In the genomic region with DNA sequence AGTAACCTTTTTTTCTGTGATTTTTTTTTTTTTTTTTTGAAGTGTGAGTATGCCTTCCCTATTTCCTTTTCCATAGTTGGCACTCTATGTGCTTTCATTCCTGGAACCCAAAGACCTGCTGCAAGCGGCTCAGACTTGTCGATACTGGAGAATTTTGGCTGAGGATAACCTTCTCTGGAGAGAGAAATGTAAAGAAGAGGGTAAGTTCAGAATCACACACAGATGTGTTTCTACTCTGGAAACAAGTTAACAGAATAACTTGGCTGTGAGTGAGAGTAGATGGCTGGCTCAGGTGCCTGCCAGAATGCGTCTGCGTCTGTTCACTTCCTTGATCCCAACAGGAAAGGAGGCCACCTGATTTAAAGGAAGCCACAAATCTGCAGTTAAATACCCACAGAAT, we compare ENCODE assay signal across 25 mouse cellular contexts.
A peak's percentile ranks its signal among the peaks of the same experiment; 100 is the strongest.
DNase-seq lines count a peak whose midpoint lies in the region; TF ChIP-seq lines count a peak whose summit lies in the region.
"Had no signal": no experiment of that assay in that cellular context is flagged by ENCODE, and none has a peak within 500 bp of the region (broad histone marks: within the 10 kb centered on the region; RNA-seq: fewer than 3 reads in every experiment).

No protein-coding gene starts in this region.

- peak; percentile 39 for DNase-seq in heart, adult 11 months
- DNase-seq in heart, postnatal 14 days = no peak
- no peak for DNase-seq in left cerebral cortex, adult 2 months (ENCODE audit: extremely low spot score in 1 of 2, low spot score in 2 of 2)
- DNase-seq in left cerebral cortex, adult 18-20 months (ENCODE audit: low spot score in 2 of 2) = no peak
- peak; percentile 50 for DNase-seq in adipocyte (ENCODE audit: low spot score)
- DNase-seq in gonadal fat pad, adult 2 months (ENCODE audit: low read depth) = peak; percentile 46
- DNase-seq in urinary bladder, adult 18-20 months (ENCODE audit: low spot score in 2 of 2) = no peak
- DNase-seq: adrenal gland, postnatal 10 days; adrenal gland, postnatal 36 days; cerebellum, adult 18-20 months; cerebellum, adult 9-10 months; cerebellum, postnatal 14 days; gastrocnemius, postnatal 10 days; gastrocnemius, postnatal 36 days; heart, adult 18-20 months; heart, postnatal 10 days; heart, postnatal 4 days; kidney, adult 11 months had no signal

- H3K4me3 ChIP-seq in left cerebral cortex, adult 2 months = no peak overlapping the region
- H3K4me3 ChIP-seq: embryonic facial prominence, embryonic 13.5 days; forebrain, embryonic 12.5 days; forebrain, embryonic 15.5 days; heart, embryonic 12.5 days; heart, embryonic 15.5 days had no signal

- no peak for TF ChIP-seq CTCF in left cerebral cortex, adult 2 months (IDR thresholded peaks at IDR 0.05)

- intact Hi-C loops in heart, postnatal 14 days (cut with DNase I) = no loop called here
- intact Hi-C loops in left cerebral cortex, adult 2 months (cut with DNase I) = no loop called here

- H3K27ac ChIP-seq in left cerebral cortex, adult 2 months = peak overlapping the region; percentile 50; the same call in 1 of the 2 replicates
- H3K27ac ChIP-seq: embryonic facial prominence, embryonic 13.5 days; forebrain, embryonic 12.5 days; forebrain, embryonic 15.5 days; heart, embryonic 15.5 days; hindbrain, embryonic 14.5 days; hindbrain, postnatal 0 days had no signal

Comparison
In these comparisons a context has a peak if more than half of its experiments do, and no peak if none do; other contexts are left out.
1. DNase-seq: peak in heart, adult 11 months (single experiment), adipocyte (single experiment) and gonadal fat pad, adult 2 months (single experiment); none in heart, postnatal 14 days (0 of 2), left cerebral cortex, adult 2 months (0 of 2), left cerebral cortex, adult 18-20 months (0 of 2) and urinary bladder, adult 18-20 months (0 of 2).